Mouse (Mus musculus) adrenal gland (tissue): ENCODE measurements around the gene Sept9.

ENCODE experiments used
- intact Hi-C: fragments of 180-260 bp; cut with DNase I; formaldehyde crosslinking; loops from one replicate; pipeline ENCODE4 v1.15.1; 2025

Gene Sept9

GRCm38 (mm10) chr11:117174924-117175323 lies 24.5 kb upstream of the Sept9 start:
- intact Hi-C loops, result no loop called here

GRCm38 (mm10) chr11:117175472-117175871 lies 24.0 kb upstream of the Sept9 start:
- intact Hi-C loops, result no loop called here

GRCm38 (mm10) chr11:117176304-117176703 lies 23.2 kb upstream of the Sept9 start:
- intact Hi-C loops, result no loop called here

GRCm38 (mm10) chr11:117176900-117177299 lies 22.6 kb upstream of the Sept9 start:
- intact Hi-C loops, result loop anchor here (1.0 kb wide), 1 partner anchor 105 kb away; no protein-coding TSS in a partner anchor

GRCm38 (mm10) chr11:117177303-117177979 lies 22.0 kb upstream of the Sept9 start:
- intact Hi-C loops, result loop anchor here (1.0 kb wide), 1 partner anchor 105 kb away; no protein-coding TSS in a partner anchor

DNA sequence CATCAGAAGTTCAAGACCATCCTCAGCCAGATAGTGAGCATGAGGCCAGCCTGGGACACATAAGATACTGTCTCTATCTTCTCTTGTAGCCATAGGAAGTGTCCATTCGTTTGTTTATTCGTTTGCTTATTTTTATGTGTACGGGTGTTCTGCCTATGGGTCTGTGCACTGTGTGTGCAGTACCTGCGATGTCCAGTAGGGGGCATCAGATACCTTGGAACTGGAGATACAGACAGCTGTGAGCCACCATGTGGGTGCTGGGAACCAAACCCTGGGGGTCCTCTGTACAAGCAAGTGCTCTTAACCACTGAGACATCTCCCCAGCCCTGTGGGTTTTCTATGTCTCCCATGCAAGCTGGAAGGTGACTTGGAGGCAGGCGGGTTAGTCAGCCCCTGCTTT lies 19.6 kb upstream of the Sept9 start:
- intact Hi-C loops, result loop anchor here (5.0 to 10.0 kb wide), 2 partner anchors 182 to 265 kb away; partner anchors contain the start of gene Mgat5b

DNA sequence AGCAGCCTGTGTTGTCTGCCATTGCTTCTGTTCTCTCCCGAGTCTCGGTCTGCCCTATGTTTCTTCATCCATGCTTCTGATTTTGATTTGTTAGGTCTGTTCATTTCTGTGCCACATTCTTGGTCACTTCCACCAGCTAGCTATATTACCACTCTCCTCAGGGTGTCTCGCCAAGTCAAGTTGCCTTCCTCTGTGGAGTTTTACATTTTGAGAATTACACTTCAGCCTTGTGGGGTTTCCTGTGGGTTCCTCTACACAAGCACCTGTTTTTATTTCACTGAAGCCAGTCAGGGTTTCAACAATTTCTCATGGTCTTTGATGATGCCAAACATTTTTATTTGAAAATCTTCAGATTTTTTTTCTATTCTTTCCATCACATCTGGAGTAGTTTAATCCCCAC lies 16.7 kb upstream of the Sept9 start:
- intact Hi-C loops, result loop anchor here (5.0 to 10.0 kb wide), 2 partner anchors 179 to 268 kb away; partner anchors contain the start of gene Mgat5b

DNA sequence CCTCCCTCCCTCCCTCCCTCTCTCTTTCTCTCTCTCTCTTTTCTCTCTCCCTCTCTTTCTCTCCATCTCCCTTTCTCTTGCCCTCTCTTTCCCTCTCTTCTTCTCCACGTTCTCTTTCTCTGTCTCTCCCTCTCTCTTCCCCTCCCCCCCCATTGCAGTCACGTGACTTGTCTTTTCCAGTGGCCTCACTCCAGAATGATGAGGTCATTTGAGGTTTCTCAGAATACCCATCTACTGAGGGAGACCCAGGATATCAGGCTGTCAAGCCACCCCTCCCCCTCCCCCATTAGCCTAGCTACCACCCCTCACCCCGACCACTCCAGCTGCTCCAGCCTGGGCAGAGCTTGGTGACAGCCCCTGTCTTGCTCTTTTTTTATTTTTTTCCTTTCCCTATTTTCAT lies 16.2 kb upstream of the Sept9 start:
- intact Hi-C loops, result loop anchor here (5.0 to 10.0 kb wide), 2 partner anchors 179 to 268 kb away; partner anchors contain the start of gene Mgat5b

- intact Hi-C loops, result loop anchor here (5.0 to 10.0 kb wide), 2 partner anchors 178 to 269 kb away; partner anchors contain the start of gene Mgat5b
Observed at GRCm38 (mm10) chr11:117183841-117184240, 15.6 kb upstream of the Sept9 start.

DNA sequence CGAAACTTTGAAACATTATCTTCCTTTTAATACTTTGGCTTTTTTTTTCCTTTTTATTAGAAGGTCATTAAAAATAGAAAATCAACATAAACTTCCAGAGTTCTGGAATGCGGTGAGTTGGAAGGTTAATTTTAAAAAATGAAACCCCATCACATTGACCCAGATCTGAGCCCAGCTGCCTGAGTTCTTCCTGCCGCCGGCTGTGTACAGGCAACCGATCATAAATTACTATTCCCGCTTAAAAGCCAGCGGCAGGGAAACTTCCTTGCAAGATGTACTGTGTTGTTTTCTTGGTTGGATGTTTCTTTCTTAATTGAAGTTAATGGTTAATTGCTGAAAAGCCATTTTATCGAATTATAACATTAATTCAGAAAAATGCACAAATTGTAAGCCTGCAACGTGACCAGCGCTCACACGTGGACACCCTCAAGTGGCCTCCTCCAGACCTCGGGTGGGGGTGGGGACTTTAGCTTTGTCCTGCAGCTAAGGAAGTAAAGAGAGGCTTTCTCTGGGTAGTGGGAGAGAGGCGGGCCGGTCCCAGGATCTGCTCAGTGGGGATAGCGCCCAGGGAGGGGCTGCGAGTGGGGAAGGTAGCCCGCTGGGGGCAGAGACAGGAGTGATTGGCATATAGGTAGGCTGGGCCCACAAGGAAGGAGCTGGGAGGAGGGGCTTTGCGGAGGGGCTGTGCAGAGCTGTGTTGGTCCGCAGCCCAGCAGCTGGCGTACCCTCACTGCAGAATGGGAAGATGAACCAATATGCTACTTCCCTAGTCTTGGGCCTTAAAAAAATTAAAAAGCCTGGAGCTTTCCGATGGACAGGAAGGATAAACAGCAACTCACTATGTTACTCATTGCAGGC lies 14.2 kb upstream of the Sept9 start:
- intact Hi-C loops, result loop anchor here (10.0 kb wide), 1 partner anchor 271 kb away; the partner anchor contains the start of gene Mgat5b

- intact Hi-C loops, result no loop called here
Observed at GRCm38 (mm10) chr11:117191524-117191923, 7.9 kb upstream of the Sept9 start.

- intact Hi-C loops, result no loop called here
Observed at GRCm38 (mm10) chr11:117194475-117194937, 5.0 kb upstream of the Sept9 start.

- intact Hi-C loops, result no loop called here
Observed at GRCm38 (mm10) chr11:117195616-117196015, 3.8 kb upstream of the Sept9 start.

DNA sequence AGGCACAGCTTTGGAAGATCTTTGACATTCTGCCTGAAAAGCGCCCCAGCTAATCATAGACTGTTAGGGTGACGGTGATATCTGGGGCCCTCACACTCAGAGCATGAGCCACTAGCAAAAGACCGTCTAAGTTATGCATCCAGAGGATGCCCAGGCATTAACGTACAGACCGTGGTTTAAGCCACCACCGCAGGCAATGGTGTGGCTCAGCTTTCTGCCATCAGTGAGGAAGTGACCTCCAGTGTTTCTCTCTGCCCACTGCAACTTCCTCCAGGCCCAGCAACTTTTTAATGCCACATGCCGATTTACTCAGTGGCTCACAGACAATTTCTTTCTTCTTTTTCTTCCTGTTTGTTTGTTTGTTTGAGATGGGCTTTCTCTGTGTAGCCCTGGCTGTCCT lies 2.8 kb upstream of the Sept9 start:
- intact Hi-C loops, result no loop called here

GRCm38 (mm10) chr11:117198122-117198521 lies 1.3 kb upstream of the Sept9 start:
- intact Hi-C loops, result no loop called here

- intact Hi-C loops, result no loop called here
Observed at GRCm38 (mm10) chr11:117201846-117202245, 2.4 kb downstream of the Sept9 start.

GRCm38 (mm10) chr11:117204606-117205005 lies 5.1 kb downstream of the Sept9 start:
- intact Hi-C loops, result no loop called here

DNA sequence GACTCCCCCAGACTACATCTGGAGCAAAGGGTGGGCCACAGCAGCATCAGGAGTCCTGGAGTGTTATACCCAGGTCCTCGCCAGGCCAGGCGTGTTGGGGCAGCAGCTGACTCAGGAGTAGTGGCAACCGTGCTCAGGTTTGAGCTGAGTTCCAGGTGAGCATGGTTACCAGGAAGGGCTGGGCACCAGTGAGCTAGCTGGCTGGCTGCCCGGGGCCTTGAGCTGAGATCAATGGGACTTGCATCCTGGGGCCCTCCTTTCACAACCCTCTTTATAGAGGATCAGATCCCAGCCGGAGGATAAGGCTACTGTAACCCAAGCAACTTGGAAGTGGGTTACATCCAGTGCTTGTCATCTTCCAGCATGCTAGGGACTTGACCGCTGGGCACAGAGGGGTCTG lies 5.6 kb downstream of the Sept9 start:
- intact Hi-C loops, result no loop called here

GRCm38 (mm10) chr11:117205447-117205846 lies 6.0 kb downstream of the Sept9 start:
- intact Hi-C loops, result no loop called here

GRCm38 (mm10) chr11:117207436-117207835 lies 8.0 kb downstream of the Sept9 start:
- intact Hi-C loops, result no loop called here

- intact Hi-C loops, result no loop called here
Observed at GRCm38 (mm10) chr11:117208151-117208673, 8.8 kb downstream of the Sept9 start.

DNA sequence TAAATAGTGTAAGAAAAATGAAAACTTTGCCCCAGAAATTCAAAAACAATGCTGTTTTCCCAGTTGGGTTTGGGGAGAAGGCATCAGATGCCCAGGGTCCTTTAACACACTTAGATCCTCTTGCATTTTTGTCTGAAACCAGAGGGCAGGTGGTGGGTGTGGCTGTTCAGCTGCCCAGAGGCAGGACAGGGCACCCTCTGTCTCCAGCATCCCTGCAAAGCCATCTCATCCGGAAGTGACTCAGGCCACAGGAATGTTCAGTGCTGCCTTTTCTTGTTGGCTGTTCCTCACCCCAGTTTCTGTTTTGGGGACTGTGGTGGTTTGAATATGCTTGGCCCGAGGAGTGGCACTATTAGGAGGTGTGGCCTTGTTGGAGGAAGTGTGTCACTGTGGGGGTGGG lies 17.3 kb downstream of the Sept9 start:
- intact Hi-C loops, result no loop called here
